Mouse (Mus musculus) MEL (cell line): ENCODE measurements around the gene Ptprr.

Experiments
- CTCF ChIP-seq, 3 experiments: IDR thresholded peaks in 2 of 3; conservative IDR thresholded peaks in 1 of 3; 2 replicates each; pipeline ENCODE4 v1.5.1; 2011 to 2012; ENCODE audit warnings: low read length in 3 of 3, low read depth in 2 of 3, mild to moderate bottlenecking in 2 of 3, improper control_type of control experiment in 1 of 3, inconsistent platforms in 1 of 3, mixed read lengths in 1 of 3, moderate library complexity in 1 of 3; ENCODE audit not compliant: control insufficient read depth in 1 of 3, insufficient read depth in 1 of 3, poor library complexity in 1 of 3, severe bottlenecking in 1 of 3
- EP300 ChIP-seq, 2 experiments: IDR thresholded peaks; 2 replicates each; pipeline ENCODE4 v1.6.1; 2011; ENCODE audit warnings: improper control_type of control experiment in 2 of 2, low read length in 2 of 2, low read depth in 1 of 2, mild to moderate bottlenecking in 1 of 2
- MAFK ChIP-seq: IDR thresholded peaks from 2 replicates; pipeline ENCODE4 v1.6.1; 2011; ENCODE audit warnings: low read depth, mild to moderate bottlenecking, low read length, improper control_type of control experiment, borderline replicate concordance
- MAX ChIP-seq: IDR thresholded peaks from 2 replicates; pipeline ENCODE4 v1.6.1; 2011; ENCODE audit warnings: low read length, improper control_type of control experiment
- MYC ChIP-seq: IDR thresholded peaks from 2 replicates; pipeline ENCODE4 v1.6.1; 2011; ENCODE audit warnings: low read depth, mild to moderate bottlenecking, low read length, improper control_type of control experiment, moderate library complexity
- NELFE ChIP-seq: IDR thresholded peaks from 2 replicates; pipeline ENCODE4 v1.6.1; 2011; ENCODE audit warnings: low read depth, low read length, improper control_type of control experiment
- POLR2A ChIP-seq, 2 experiments: IDR thresholded peaks; 2 replicates each; pipeline ENCODE4 v1.6.1; 2011 to 2012; ENCODE audit warnings: low read length in 2 of 2, mild to moderate bottlenecking in 2 of 2, control low read depth in 1 of 2, improper control_type of control experiment in 1 of 2, low read depth in 1 of 2, moderate library complexity in 1 of 2; ENCODE audit not compliant: control insufficient read depth in 1 of 2, insufficient read depth in 1 of 2, poor library complexity in 1 of 2
- RCOR1 ChIP-seq: IDR thresholded peaks from 2 replicates; pipeline ENCODE4 v1.6.1; 2012; ENCODE audit warnings: low read depth, mild to moderate bottlenecking, inconsistent platforms, low read length, improper control_type of control experiment
- SMC3 ChIP-seq: IDR thresholded peaks from 2 replicates; pipeline ENCODE4 v1.6.1; 2011; ENCODE audit warnings: low read depth, low read length, improper control_type of control experiment
- USF1 ChIP-seq: IDR thresholded peaks from 2 replicates; pipeline ENCODE4 v1.6.1; 2014; ENCODE audit warnings: low read depth, mild to moderate bottlenecking, inconsistent platforms, low read length, improper control_type of control experiment, moderate library complexity

- no peak for TF ChIP-seq CTCF (IDR thresholded peaks at IDR 0.05 in 2 of 3, conservative IDR thresholded peaks at IDR 0.05 in 1 of 3; ENCODE audit: control insufficient read depth in 1 of 3, insufficient read depth in 1 of 3, low read depth in 2 of 3, low read length in 3 of 3, poor library complexity in 1 of 3, severe bottlenecking in 1 of 3)
- no peak for TF ChIP-seq NELFE
- no peak for TF ChIP-seq USF1
- TF ChIP-seq MYC: no peak
- no peak for TF ChIP-seq SMC3
- no peak for TF ChIP-seq MAFK
- no peak for TF ChIP-seq POLR2A (IDR thresholded peaks at IDR 0.05; ENCODE audit: control insufficient read depth in 1 of 2, insufficient read depth in 1 of 2, low read depth in 1 of 2, low read length in 2 of 2, poor library complexity in 1 of 2)
- TF ChIP-seq RCOR1: no peak
- TF ChIP-seq MAX: no peak
- no peak for TF ChIP-seq EP300 (IDR thresholded peaks at IDR 0.05; ENCODE audit: low read depth in 1 of 2, low read length in 2 of 2)
These were observed 217.3 kb downstream of the Ptprr start for GRCm38 (mm10) chr10:116235299-116235698.
